Mouse (Mus musculus) stomach, embryonic 16.5 days (tissue): Measurements from ENCODE around the gene Sik1. TPM values are rescaled to one million over a fixed set of nuclear protein-coding genes. Genes with fewer than 3 reads are reported as not detected.

ENCODE experiments used
- ATAC-seq: fragments of 200-750 bp; cut with Nextera tagmentation; 2 replicates; pipeline ENCODE4 v1.8.0; 2017; ENCODE audit warnings: moderate number of reproducible peaks, moderate TSS enrichment; ENCODE audit not compliant: insufficient read depth, low FRiP score
- H3K27ac ChIP-seq: fragments of 300-500 bp; sonication (generic); 2 replicates; pipeline ENCODE4 v1.5.1; 2014; ENCODE audit warnings: low read length
- H3K27me3 ChIP-seq: fragments of 300-500 bp; sonication (generic); 2 replicates; pipeline ENCODE4 v1.6.1; 2014; ENCODE audit warnings: low read length, control low read depth, mixed read lengths; ENCODE audit not compliant: control insufficient read depth, insufficient read depth
- H3K36me3 ChIP-seq: fragments of 300-500 bp; sonication (generic); 2 replicates; pipeline ENCODE4 v1.6.1; 2014; ENCODE audit warnings: low read length; ENCODE audit not compliant: control insufficient read depth, insufficient read depth
- H3K4me1 ChIP-seq: fragments of 300-500 bp; sonication (generic); 2 replicates; pipeline ENCODE4 v1.6.1; 2014; ENCODE audit warnings: low read length, control low read depth, mixed read lengths; ENCODE audit not compliant: control insufficient read depth, insufficient read depth
- H3K4me2 ChIP-seq: fragments of 300-500 bp; sonication (generic); 2 replicates; pipeline ENCODE4 v1.6.1; 2014; ENCODE audit warnings: low read depth, low read length, mixed read lengths
- H3K4me3 ChIP-seq: fragments of 300-500 bp; sonication (generic); replicated peaks from 2 replicates; pipeline ENCODE4 v1.5.1; 2014; ENCODE audit warnings: mild to moderate bottlenecking, low read length
- H3K9ac ChIP-seq: fragments of 300-500 bp; sonication (generic); 2 replicates; pipeline ENCODE4 v1.6.1; 2014; ENCODE audit warnings: low read length
- H3K9me3 ChIP-seq: fragments of 300-500 bp; sonication (generic); replicated peaks from 2 replicates; pipeline ENCODE4 v1.6.1; 2016; ENCODE audit warnings: low read length, control low read depth; ENCODE audit not compliant: control insufficient read depth
- WGBS: fragments of 180-500 bp; shearing (Covaris S2); extraction: QIAGEN DNeasy Blood & Tissue Kit; methylation state at CpG from one replicate; pipeline ENCODE4 v1.1.7; 2014; 5-methylcytosine and 5-hydroxymethylcytosine counted together
- polyA plus RNA-seq: library from polyadenylated mRNA; unstranded; fragments of >200 nt; fragmentation: Nextera tagmentation; extraction: Ambion mirVana; gene quantifications from 2 replicates; pipeline ENCODE4 v1.2.1, GENCODE M21; 2015

Sik1 gene
- polyA plus RNA-seq, 1 experiment from 2014 or later: 20.2 TPM

DNA sequence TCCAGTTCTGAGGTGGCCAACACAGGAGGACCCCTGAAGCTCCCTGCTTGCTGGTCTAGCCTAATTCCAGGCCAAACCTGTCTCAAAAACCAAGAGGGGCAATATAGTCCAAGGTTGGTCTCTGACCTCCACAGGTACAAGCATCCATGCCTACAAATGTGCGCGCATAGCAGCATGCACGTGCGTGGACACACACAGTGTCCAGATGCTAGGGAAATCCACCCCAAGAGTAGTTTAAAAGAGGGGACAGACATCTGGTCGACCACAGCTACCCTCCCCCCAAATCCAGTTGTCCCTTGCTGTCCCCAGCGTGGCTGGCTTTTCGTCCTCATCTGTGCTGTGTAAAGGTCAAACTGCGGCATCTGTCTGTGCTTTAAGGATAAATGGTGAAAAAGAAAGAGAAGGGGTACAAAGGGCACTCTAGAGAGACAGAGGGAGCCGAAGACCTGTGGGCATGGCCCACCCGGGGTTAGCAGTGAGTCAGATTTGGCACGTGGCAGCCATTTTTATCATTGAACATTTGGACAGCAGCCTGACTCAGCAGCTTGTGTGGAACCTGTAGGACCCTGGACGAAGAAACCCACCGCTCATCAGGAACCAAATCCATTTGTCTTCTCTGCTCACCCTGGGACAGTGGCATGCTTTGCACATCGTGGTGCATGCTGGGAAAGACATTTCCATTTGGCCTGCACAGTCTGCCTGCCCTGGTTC, 23.6 kb downstream of the Sik1 start:
- H3K27me3 ChIP-seq: no peaks in the 10 kb centered on the region
- ATAC-seq: no peak
- H3K36me3 ChIP-seq: no peaks in the 10 kb centered on the region
- no peak overlapping the region for H3K4me3 ChIP-seq
- no peak overlapping the region for H3K27ac ChIP-seq
- H3K4me1 ChIP-seq: peaks cover 49% of the 10 kb centered on the region
- no peak overlapping the region for H3K9ac ChIP-seq
- H3K9me3 ChIP-seq: no peaks in the 10 kb centered on the region
- H3K4me2 ChIP-seq: no peak overlapping the region
- WGBS: 92% methylated on average over 14 of the region's 14 CpGs

DNA sequence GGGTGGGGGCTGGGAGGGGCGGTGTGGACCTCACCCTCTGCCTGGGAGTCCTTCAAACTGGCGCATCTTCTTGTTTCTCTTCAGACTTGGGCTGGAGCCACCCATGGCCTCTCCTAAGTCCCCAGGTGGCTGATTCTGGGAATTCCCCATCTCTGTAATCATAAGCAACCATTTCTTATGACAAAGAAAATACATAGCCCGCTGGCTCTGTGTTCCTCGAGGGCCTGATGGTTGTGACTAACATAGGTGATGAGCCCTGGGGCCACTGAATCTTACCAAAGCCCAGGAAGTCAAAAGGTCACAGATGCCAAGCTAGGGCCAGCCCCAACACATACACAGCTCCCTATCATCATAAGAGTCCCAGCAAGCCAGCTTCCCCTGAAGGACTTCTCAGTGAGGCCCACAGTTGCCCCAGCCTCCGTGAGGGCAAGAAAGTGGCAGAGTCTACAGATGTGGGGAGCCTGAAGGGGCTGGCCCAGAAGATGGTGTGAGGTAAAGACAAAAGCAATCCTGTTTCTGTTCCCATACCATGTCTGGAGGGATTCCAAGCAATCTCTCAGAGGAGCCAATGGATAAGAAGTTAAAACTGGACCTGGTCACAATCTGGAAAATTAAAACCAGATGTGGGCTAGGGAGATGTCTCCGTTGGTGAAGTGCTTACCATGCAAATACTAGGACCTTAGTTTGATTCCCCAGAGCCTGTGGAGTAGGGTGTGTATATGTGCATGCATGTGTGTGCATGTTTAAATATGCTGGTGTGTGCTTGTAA, 24.3 kb downstream of the Sik1 start:
- Histone ChIP-seq H3K36me3 (no peaks in the 10 kb centered on the region), H3K9me3 (no peaks in the 10 kb centered on the region), H3K27me3 (no peaks in the 10 kb centered on the region), H3K4me2 (no peak overlapping the region), H3K4me3 (no peak overlapping the region), H3K9ac (no peak overlapping the region), H3K27ac (no peak overlapping the region), H3K4me1 (peaks cover 50% of the 10 kb centered on the region)
- 65% methylated on average over 6 of the region's 6 CpGs for WGBS
- no peak for ATAC-seq

DNA sequence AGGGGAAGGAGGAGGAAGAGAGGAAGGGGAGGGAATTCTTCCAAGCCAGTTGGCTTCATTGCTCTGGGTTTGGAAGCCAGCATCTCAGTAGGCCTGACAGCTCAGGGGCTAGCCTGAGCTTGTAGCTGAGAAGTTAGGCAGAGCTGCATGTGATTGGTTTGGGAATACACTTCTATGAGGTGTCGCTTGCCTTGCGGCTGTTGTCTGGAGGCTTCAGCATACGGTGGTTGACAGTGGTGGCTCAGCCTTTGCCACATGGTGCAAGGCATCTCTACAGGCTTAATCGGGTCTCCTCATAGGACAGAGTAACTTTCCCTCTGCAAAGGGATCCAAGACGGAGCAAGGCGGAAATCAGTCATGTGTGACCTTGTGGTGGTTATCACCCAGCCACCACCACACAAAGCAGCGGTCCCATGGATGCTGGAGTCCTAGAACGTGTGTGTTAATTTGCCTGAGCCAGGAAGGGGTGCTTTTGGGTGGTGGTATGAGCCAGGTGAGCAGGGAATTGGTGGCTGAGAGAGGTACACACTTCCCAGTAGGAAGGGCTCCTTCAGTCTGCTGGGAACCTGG, 25.0 kb downstream of the Sik1 start:
- Histone ChIP-seq H3K9me3 (no peaks in the 10 kb centered on the region), H3K4me2 (no peak overlapping the region), H3K4me3 (no peak overlapping the region), H3K27ac (no peak overlapping the region), H3K36me3 (no peaks in the 10 kb centered on the region), H3K4me1 (peaks cover 47% of the 10 kb centered on the region), H3K27me3 (no peaks in the 10 kb centered on the region), H3K9ac (no peak overlapping the region)
- no peak for ATAC-seq
- WGBS: 85% methylated on average over 8 of the region's 8 CpGs

DNA sequence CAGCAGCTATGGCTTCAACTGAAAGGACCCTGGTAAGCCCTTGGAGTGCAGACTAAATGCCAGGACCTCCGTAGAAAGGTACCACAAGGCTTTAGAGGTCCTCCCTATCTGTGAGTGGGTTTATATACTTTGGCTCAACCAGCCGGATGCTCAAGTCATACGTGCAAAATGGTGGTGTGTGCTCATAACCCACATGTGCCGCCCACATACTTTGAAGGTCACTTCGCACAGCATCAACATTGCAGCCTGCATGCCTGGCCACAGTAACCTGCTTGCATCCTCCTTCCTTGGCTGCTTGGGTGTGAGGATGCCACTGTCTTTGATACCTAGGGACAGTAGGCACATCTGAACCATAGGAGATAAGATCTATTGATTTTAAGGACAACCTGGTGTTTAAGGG, 26.7 kb downstream of the Sik1 start:
- H3K27ac ChIP-seq: peak overlapping the region; percentile 96
- H3K4me2 ChIP-seq: no peak overlapping the region
- no peaks in the 10 kb centered on the region for H3K27me3 ChIP-seq
- 93% methylated on average over 5 of the region's 5 CpGs for WGBS
- no peaks in the 10 kb centered on the region for H3K36me3 ChIP-seq
- H3K9me3 ChIP-seq: no peaks in the 10 kb centered on the region
- peaks cover 35% of the 10 kb centered on the region for H3K4me1 ChIP-seq
- no peak overlapping the region for H3K4me3 ChIP-seq
- no peak for ATAC-seq
- no peak overlapping the region for H3K9ac ChIP-seq

- H3K4me1 ChIP-seq: peaks cover 27% of the 10 kb centered on the region
- WGBS: 62% methylated on average over 5 of the region's 5 CpGs
- H3K27me3 ChIP-seq: no peaks in the 10 kb centered on the region
- no peak overlapping the region for H3K4me2 ChIP-seq
- no peak overlapping the region for H3K9ac ChIP-seq
- no peaks in the 10 kb centered on the region for H3K9me3 ChIP-seq
- H3K27ac ChIP-seq: peak overlapping the region; percentile 96
- H3K4me3 ChIP-seq: no peak overlapping the region
- no peaks in the 10 kb centered on the region for H3K36me3 ChIP-seq
- no peak for ATAC-seq
Observed at GRCm38 (mm10) chr17:31828118-31828517, 27.5 kb downstream of the Sik1 start.

GRCm38 (mm10) chr17:31827206-31827605, 28.4 kb downstream of the Sik1 start:
- Histone ChIP-seq H3K4me2 (0 out of 2 replicates have a peak overlapping the region, but pooled peaks have one; percentile 2), H3K27ac (peak overlapping the region; percentile 96), H3K4me3 (no peak overlapping the region), H3K4me1 (peaks cover 26% of the 10 kb centered on the region), H3K9me3 (no peaks in the 10 kb centered on the region), H3K36me3 (no peaks in the 10 kb centered on the region), H3K9ac (peak overlapping the region; percentile 50), H3K27me3 (no peaks in the 10 kb centered on the region)
- 26% methylated on average over 5 of the region's 5 CpGs for WGBS
- peak; percentile 88 for ATAC-seq

DNA sequence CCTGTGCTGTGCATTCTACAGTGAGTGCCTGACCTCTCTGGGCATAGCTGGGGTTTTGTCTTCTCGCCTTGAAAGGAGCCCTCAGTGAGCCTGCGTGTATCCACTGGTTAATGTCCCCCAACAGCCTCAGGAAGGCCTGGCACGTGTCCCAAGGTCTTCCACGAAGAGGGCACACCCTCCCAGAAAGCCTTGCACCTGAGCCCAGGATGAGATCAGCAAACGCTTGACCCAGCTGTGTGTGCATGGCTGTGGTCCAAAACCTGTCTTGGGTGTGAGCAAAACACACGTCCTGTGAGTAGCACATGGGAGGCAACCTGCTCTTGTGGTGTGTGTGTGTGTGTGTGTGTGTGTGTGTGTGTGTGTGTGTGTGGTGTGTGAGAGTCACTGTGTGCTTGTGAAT, 28.9 kb downstream of the Sik1 start:
- no peak overlapping the region for H3K4me3 ChIP-seq
- peak; percentile 60; the same call in 1 of the 2 replicates for ATAC-seq
- peaks cover 27% of the 10 kb centered on the region for H3K4me1 ChIP-seq
- no peaks in the 10 kb centered on the region for H3K9me3 ChIP-seq
- WGBS: 22% methylated on average over 6 of the region's 6 CpGs
- peak overlapping the region; percentile 96 for H3K27ac ChIP-seq
- no peaks in the 10 kb centered on the region for H3K36me3 ChIP-seq
- H3K9ac ChIP-seq: no peak overlapping the region
- no peaks in the 10 kb centered on the region for H3K27me3 ChIP-seq
- H3K4me2 ChIP-seq: no peak overlapping the region

GRCm38 (mm10) chr17:31825678-31826077, 29.9 kb downstream of the Sik1 start:
- ATAC-seq: no peak
- Histone ChIP-seq H3K4me2 (no peak overlapping the region), H3K27ac (peak overlapping the region; percentile 96; the same call in 1 of the 2 replicates), H3K4me3 (no peak overlapping the region), H3K36me3 (no peaks in the 10 kb centered on the region), H3K4me1 (peaks cover 34% of the 10 kb centered on the region), H3K27me3 (no peaks in the 10 kb centered on the region), H3K9me3 (no peaks in the 10 kb centered on the region), H3K9ac (no peak overlapping the region)
- 91% methylated on average over 9 of the region's 9 CpGs for WGBS

DNA sequence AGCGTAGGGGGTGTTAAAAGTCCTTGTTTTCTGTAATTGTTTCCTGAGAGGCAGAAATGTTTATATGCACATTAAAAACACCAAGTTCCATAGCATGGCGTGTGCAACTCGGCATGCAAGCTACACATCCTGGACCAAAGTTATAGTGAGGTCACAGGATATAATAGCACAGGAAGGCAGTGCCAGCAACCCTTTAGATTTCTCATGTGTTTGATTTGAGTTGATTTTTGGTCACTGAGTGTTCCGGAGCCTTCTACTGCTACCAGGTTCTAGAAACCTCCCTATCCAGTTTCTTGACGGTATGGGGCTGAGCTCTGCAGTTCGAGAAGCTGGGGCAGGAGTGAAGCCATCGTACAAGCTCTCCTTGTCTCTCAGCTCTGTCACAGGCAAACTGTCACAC, 30.8 kb downstream of the Sik1 start:
- Histone ChIP-seq H3K4me1 (peaks cover 34% of the 10 kb centered on the region), H3K4me2 (no peak overlapping the region), H3K9ac (no peak overlapping the region), H3K9me3 (no peaks in the 10 kb centered on the region), H3K36me3 (no peaks in the 10 kb centered on the region), H3K27ac (0 out of 2 replicates have a peak overlapping the region, but pooled peaks have one; percentile 0), H3K4me3 (no peak overlapping the region), H3K27me3 (no peaks in the 10 kb centered on the region)
- ATAC-seq: no peak
- 75% methylated on average over 7 of the region's 7 CpGs for WGBS
